Mouse (Mus musculus) CH12.LX (cell line): ENCODE data around the gene Asprv1.

Experiments used
- CTCF ChIP-seq, 2 experiments: IDR thresholded peaks in 1 of 2; conservative IDR thresholded peaks in 1 of 2; 2 replicates each; pipeline ENCODE4 v1.5.1; 2011 to 2012; ENCODE audit warnings: low read depth in 2 of 2, low read length in 2 of 2, improper control_type of control experiment in 1 of 2, inconsistent platforms in 1 of 2, mild to moderate bottlenecking in 1 of 2, moderate library complexity in 1 of 2
- KAT2A ChIP-seq: IDR thresholded peaks from 2 replicates; pipeline ENCODE4 v1.6.1; 2012; ENCODE audit warnings: low read length, improper control_type of control experiment, inconsistent platforms; ENCODE audit not compliant: insufficient replicate concordance
- MAZ ChIP-seq: IDR thresholded peaks from 2 replicates; pipeline ENCODE4 v1.6.1; 2012; ENCODE audit warnings: low read depth, mild to moderate bottlenecking, inconsistent platforms, low read length, improper control_type of control experiment, moderate library complexity
- MYC ChIP-seq: IDR thresholded peaks from 2 replicates; pipeline ENCODE4 v1.6.1; 2011; ENCODE audit warnings: low read depth, mild to moderate bottlenecking, improper control_type of control experiment, low read length
- POLR2A ChIP-seq: IDR thresholded peaks from 2 replicates; pipeline ENCODE4 v1.6.1; 2011; ENCODE audit warnings: low read depth, mild to moderate bottlenecking, improper control_type of control experiment, low read length
- TBP ChIP-seq: conservative IDR thresholded peaks from 2 replicates; pipeline ENCODE4 v1.6.1; 2011; ENCODE audit warnings: low read depth, low read length, improper control_type of control experiment

GRCm38 (mm10) chr6:86678341-86678740 lies 50.4 kb downstream of the Asprv1 start:
- TF ChIP-seq POLR2A (no peak), CTCF (conservative IDR thresholded peaks at IDR 0.05 in 1 of 2, IDR thresholded peaks at IDR 0.05 in 1 of 2; ENCODE audit: low read depth in 2 of 2, low read length in 2 of 2) (no peak), MYC (no peak), KAT2A (no peak), TBP (no peak), MAZ (no peak)
